Mouse (Mus musculus) thymus, postnatal 4 days (tissue): ENCODE measurements at regions not wholly inside any gene's neighbourhood (a gene's known extent, or its start where the extent isn't known, plus 50 kb on each side); places are given as distances from the start of the nearest gene placed in this dataset.
A peak's percentile ranks its signal among the peaks of the same experiment; 100 is the strongest.

Experiments used
- DNase-seq: peaks from one replicate; pipeline ENCODE4 v3.0.0; 2021

- no peak for DNase-seq
These were observed 55.9 kb downstream of the C1ql2 start for GRCm38 (mm10) chr1:120396290-120396689.

- DNase-seq = peak; percentile 13
These were observed 62.9 kb downstream of the C1ql2 start for GRCm38 (mm10) chr1:120403304-120403703.

- DNase-seq = no peak
These were observed 75.6 kb downstream of the C1ql2 start for GRCm38 (mm10) chr1:120416007-120416406.
